Mouse (Mus musculus): ENCODE measurements around the gene Foxd2. TPM values are rescaled to one million over a fixed set of nuclear protein-coding genes. Genes with fewer than 3 reads are reported as not detected.

Foxd2 gene
- polyA plus RNA-seq, 1 experiment, result 0.07 TPM

GRCm38 (mm10) chr4:114869765-114870490 lies 38.7 kb downstream of the Foxd2 start:
- 22% methylated on average over 11 of the region's 11 CpGs for WGBS
- DNase-seq (ENCODE audit: low read depth, low spot score), result no peak

- WGBS, result 83% methylated on average over 5 of the region's 5 CpGs
- no peak for DNase-seq (ENCODE audit: low read depth, low spot score)
These were observed 45.5 kb downstream of the Foxd2 start for GRCm38 (mm10) chr4:114863166-114863565.

- DNase-seq (ENCODE audit: low read depth, low spot score), result no peak
These were observed 50.2 kb downstream of the Foxd2 start for GRCm38 (mm10) chr4:114858426-114858825.

More at GRCm38 (mm10) chr4:114858426-114858825, 50.2 kb downstream of the Foxd2 start:
- 70% methylated on average over 5 of the region's 5 CpGs for WGBS

Other genes with a start within 250 kb of the Foxd2 start
- not detected in 2 replicates for gene Gm12830, start 87.2 kb downstream of the Foxd2 start, polyA plus RNA-seq (2012; rRNA removed)
- not detected in 2 replicates for gene Foxe3, start 17.1 kb upstream of the Foxd2 start, polyA plus RNA-seq (2012; rRNA removed)
- gene Cmpk1, start 78.4 kb upstream of the Foxd2 start, polyA plus RNA-seq (2012; rRNA removed), result 34.7 and 40.7 TPM in 2 replicates
- gene Stil, start 91.3 kb upstream of the Foxd2 start, polyA plus RNA-seq (2012; rRNA removed), result 2.2 and 3.7 TPM in 2 replicates
- 0.33 and 0.81 TPM in 2 replicates for gene Tal1, start 147.6 kb upstream of the Foxd2 start, polyA plus RNA-seq (2012; rRNA removed)
- 11.5 and 31.3 TPM in 2 replicates for gene Pdzk1ip1, start 179.8 kb upstream of the Foxd2 start, polyA plus RNA-seq (2012; rRNA removed)
- 0.11 TPM in 2 replicates for gene Cyp4x1, start 225.4 kb upstream of the Foxd2 start, polyA plus RNA-seq (2012; rRNA removed)